ENCODE assay signal across 8 mouse cellular contexts in the genomic region with DNA sequence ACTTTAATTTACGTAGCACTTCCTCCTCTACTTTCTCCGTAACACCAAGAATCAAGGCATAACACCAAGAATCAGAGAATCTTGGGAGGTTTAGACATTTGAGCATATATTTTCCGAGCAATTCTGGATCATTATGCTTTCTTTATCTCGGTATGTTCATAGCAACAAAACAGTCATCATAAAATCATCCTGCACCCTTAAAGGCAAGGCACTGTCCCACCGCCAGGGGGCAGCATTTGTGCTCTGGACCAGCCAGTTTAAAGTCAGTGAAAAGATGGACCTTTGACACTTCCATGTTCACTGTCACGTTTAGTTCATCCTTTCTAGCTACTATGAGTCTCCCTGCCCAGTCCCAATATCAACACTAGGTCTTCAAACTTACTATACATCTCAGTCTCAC.
DNase-seq lines count a peak whose midpoint lies in the region; ATAC-seq and TF ChIP-seq lines count a peak whose summit lies in the region.
"Had no signal": no experiment of that assay in that cellular context is flagged by ENCODE, and none has a peak within 500 bp of the region (broad histone marks: within the 10 kb centered on the region; RNA-seq: fewer than 3 reads in every experiment).

No protein-coding gene starts in this region.

- no peak overlapping the region for H3K9ac ChIP-seq in kidney, postnatal 0 days (ENCODE audit: low read depth, low read length)
- no peak overlapping the region for H3K9ac ChIP-seq in CH12.LX (ENCODE audit: insufficient read depth, low read depth)
- H3K9ac ChIP-seq in lung, embryonic 14.5 days = no peak overlapping the region
- H3K9ac ChIP-seq: liver, embryonic 15.5 days had no signal

- H3K79me2 ChIP-seq in CH12.LX (replicated peaks; ENCODE audit: control insufficient read depth, extremely low read depth, insufficient read depth, poor library complexity, severe bottlenecking) = no peaks in the 10 kb centered on the region

- H3K4me1 ChIP-seq in kidney, postnatal 0 days (replicated peaks; ENCODE audit: insufficient read depth, low read length) = no peaks in the 10 kb centered on the region
- no peaks in the 10 kb centered on the region for H3K4me1 ChIP-seq in CH12.LX (ENCODE audit: control insufficient read depth in 1 of 2, insufficient read depth in 2 of 2)
- H3K4me1 ChIP-seq in lung, embryonic 14.5 days (ENCODE audit: insufficient read depth) = no peaks in the 10 kb centered on the region
- H3K4me1 ChIP-seq: liver, embryonic 15.5 days had no signal

- no peak for TF ChIP-seq EP300 in CH12.LX (IDR thresholded peaks at IDR 0.05; ENCODE audit: low read length)

- TF ChIP-seq POLR2A in CH12.LX (IDR thresholded peaks at IDR 0.05; ENCODE audit: low read depth, low read length) = no peak

- no peaks in the 10 kb centered on the region for H3K27me3 ChIP-seq in kidney, postnatal 0 days (ENCODE audit: insufficient read depth, low read length)
- no peaks in the 10 kb centered on the region for H3K27me3 ChIP-seq in CH12.LX (replicated peaks)
- peaks cover 10% of the 10 kb centered on the region for H3K27me3 ChIP-seq in Patski
- no peaks in the 10 kb centered on the region for H3K27me3 ChIP-seq in lung, embryonic 14.5 days (ENCODE audit: insufficient read depth, low read length)
- H3K27me3 ChIP-seq: liver, embryonic 15.5 days had no signal

- no peak for ATAC-seq in kidney, postnatal 0 days (replicated peaks; ENCODE audit: low FRiP score, low read depth)
- ATAC-seq in Patski = no peak
- no peak for ATAC-seq in lung, embryonic 14.5 days (ENCODE audit: insufficient read depth)

- CTCF ChIA-PET in Patski (lab: Charles Lee) = no interaction called here

- no peak overlapping the region for H3K4me2 ChIP-seq in kidney, postnatal 0 days (ENCODE audit: low read length)
- H3K4me2 ChIP-seq in CH12.LX (ENCODE audit: insufficient read depth, low read depth, poor library complexity, severe bottlenecking) = peak overlapping the region; percentile 78
- H3K4me2 ChIP-seq in lung, embryonic 14.5 days = no peak overlapping the region
- H3K4me2 ChIP-seq: liver, embryonic 15.5 days had no signal

- no peaks in the 10 kb centered on the region for H3K36me3 ChIP-seq in kidney, postnatal 0 days (ENCODE audit: insufficient read depth, low read length)
- no peaks in the 10 kb centered on the region for H3K36me3 ChIP-seq in CH12.LX (replicated peaks in 1 of 2; ENCODE audit: control insufficient read depth in 1 of 2, insufficient read depth in 1 of 2, low read length in 1 of 2)
- no peaks in the 10 kb centered on the region for H3K36me3 ChIP-seq in lung, embryonic 14.5 days (ENCODE audit: insufficient read depth)
- H3K36me3 ChIP-seq: liver, embryonic 15.5 days had no signal

- no peak overlapping the region for H3K4me3 ChIP-seq in kidney, postnatal 0 days (replicated peaks; ENCODE audit: low read depth, low read length)
- H3K4me3 ChIP-seq in CH12.LX (replicated peaks in 1 of 3; ENCODE audit: low read depth in 2 of 3, low read length in 2 of 3, poor library complexity in 1 of 3) = no peak overlapping the region
- no peak overlapping the region for H3K4me3 ChIP-seq in lung, embryonic 14.5 days (ENCODE audit: low read depth, low read length)
- H3K4me3 ChIP-seq: liver, embryonic 15.5 days had no signal

- peak; percentile 47 for TF ChIP-seq RAD21 in CH12.LX (IDR thresholded peaks at IDR 0.05; ENCODE audit: low read depth, low read length)

- dilution Hi-C loops in CH12.LX (cut with MboI; ENCODE audit: extremely low pct_ligation_motif_present, extremely low pct_unique_long_range_greater_than_20kb, low sequenced_read_pairs) = no loop called here

- 58% methylated on average over 6 of the region's 6 CpGs for WGBS in kidney, postnatal 0 days
- 56% methylated on average over 6 of the region's 6 CpGs for WGBS in lung, embryonic 14.5 days

- DNase-seq in kidney, postnatal 0 days (ENCODE audit: low spot score) = peak; percentile 5
- no peak for DNase-seq in kidney, postnatal 14 days
- DNase-seq in CH12.LX (ENCODE audit: extremely low read depth) (peak; percentile 41), Patski (ENCODE audit: low read depth, low spot score) (no peak)
- DNase-seq in lung, embryonic 14.5 days = no peak
- DNase-seq in urinary bladder, postnatal 36 days (ENCODE audit: low spot score in 2 of 2) = no peak
- DNase-seq in gastrocnemius, postnatal 25 days = no peak

- no peaks in the 10 kb centered on the region for H3K9me3 ChIP-seq in kidney, postnatal 0 days (replicated peaks; ENCODE audit: low read length)
- H3K9me3 ChIP-seq in CH12.LX (replicated peaks; ENCODE audit: low read length) = no peaks in the 10 kb centered on the region
- no peaks in the 10 kb centered on the region for H3K9me3 ChIP-seq in lung, embryonic 14.5 days (ENCODE audit: low read depth, low read length)
- H3K9me3 ChIP-seq: liver, embryonic 15.5 days had no signal

- peak; percentile 57 for TF ChIP-seq CTCF in kidney, postnatal 0 days (IDR thresholded peaks at IDR 0.05; ENCODE audit: low read depth)
- TF ChIP-seq CTCF in CH12.LX (conservative IDR thresholded peaks at IDR 0.05 in 1 of 2, IDR thresholded peaks at IDR 0.05 in 1 of 2; ENCODE audit: low read depth in 2 of 2, low read length in 2 of 2) = peak; percentile 77 to 80
- TF ChIP-seq CTCF in Patski (IDR thresholded peaks at IDR 0.05) = peak; percentile 52
- peak; percentile 63 for TF ChIP-seq CTCF in lung, embryonic 14.5 days (IDR thresholded peaks at IDR 0.05; ENCODE audit: low read depth)

- POLR2A ChIA-PET in Patski (lab: Charles Lee) = no interaction called here

- H3K27ac ChIP-seq in kidney, postnatal 0 days = no peak overlapping the region
- no peak overlapping the region for H3K27ac ChIP-seq in CH12.LX (ENCODE audit: insufficient read depth, low read depth)
- H3K27ac ChIP-seq in lung, embryonic 14.5 days (ENCODE audit: low read depth) = no peak overlapping the region
- H3K27ac ChIP-seq: liver, embryonic 15.5 days had no signal

- in situ Hi-C loops in CH12.LX (cut with MboI; ENCODE audit: low pct_ligation_motif_present, low pct_unique_long_range_greater_than_20kb, low sequenced_read_pairs) = no loop called here
- in situ Hi-C loops in Patski (cut with MboI; ENCODE audit: low pct_unique_long_range_greater_than_20kb) = no loop called here

TF ChIP-seq in CH12.LX, 34 proteins besides CTCF, POLR2A, EP300 and RAD21:
- TF ChIP-seq ZC3H11A (IDR thresholded peaks at IDR 0.05; ENCODE audit: low read depth, low read length) (peak; percentile 3; the same call in 1 of the 2 replicates), E2F4 (IDR thresholded peaks at IDR 0.05; ENCODE audit: insufficient replicate concordance, low read depth, low read length) (no peak), MEF2A (IDR thresholded peaks at IDR 0.05; ENCODE audit: borderline replicate concordance, low read depth, low read length) (no peak), SMC3 (IDR thresholded peaks at IDR 0.05; ENCODE audit: low read depth, low read length) (peak; percentile 78), BHLHE40 (IDR thresholded peaks at IDR 0.05; ENCODE audit: low read depth, low read length) (peak; percentile 25; the same call in 1 of the 2 replicates)

Comparison
In these comparisons a context has a peak if more than half of its experiments do, and no peak if none do; other contexts are left out.
1. DNase-seq: peak in kidney, postnatal 0 days (single experiment) and CH12.LX (single experiment); none in kidney, postnatal 14 days (single experiment), Patski (single experiment), lung, embryonic 14.5 days (single experiment), urinary bladder, postnatal 36 days (0 of 2) and gastrocnemius, postnatal 25 days (single experiment).
2. Peak in every context shown above with its lines, with median percentiles within 50 percentile points of each other: CTCF ChIP-seq.